Mouse (Mus musculus): ENCODE data around the gene Aff4. TPM values are rescaled to one million over a fixed set of nuclear protein-coding genes. Genes with fewer than 3 reads are reported as not detected.

Gene Aff4
- total RNA-seq, 1 experiment from 2014 or later: 183 TPM

Other genes starting within 250 kb of the Aff4 start
- gene Hspa4, start 50.4 kb upstream of the Aff4 start, total RNA-seq (2017): 190 and 223 TPM in 2 replicates
- gene Zcchc10, start 26.2 kb upstream of the Aff4 start, total RNA-seq (2017): 4.7 and 7.3 TPM in 2 replicates
- not detected in 2 replicates for gene Leap2, start 72.3 kb downstream of the Aff4 start, total RNA-seq (2017)
- 14.4 and 16.3 TPM in 2 replicates for gene Uqcrq, start 80.0 kb downstream of the Aff4 start, total RNA-seq (2017)
- not detected in 2 replicates for gene Gdf9, start 80.2 kb downstream of the Aff4 start, total RNA-seq (2017)
- gene Gm10447, start 106.3 kb downstream of the Aff4 start, total RNA-seq (2017): not detected in 2 replicates
- not detected in 2 replicates for gene Shroom1, start 106.4 kb downstream of the Aff4 start, total RNA-seq (2017)
- gene Gm9837, start 119.6 kb downstream of the Aff4 start, total RNA-seq (2017): not detected in 2 replicates
- gene Gm9945, start 129.3 kb downstream of the Aff4 start, total RNA-seq (2017): not detected in 2 replicates
- not detected in 2 replicates for gene Sowaha, start 129.4 kb downstream of the Aff4 start, total RNA-seq (2017)
- 0.47 and 0.86 TPM in 2 replicates for gene Sept8, start 168.4 kb downstream of the Aff4 start, total RNA-seq (2017)
- gene Kif3a, start 216.5 kb downstream of the Aff4 start, total RNA-seq (2017): 4.3 and 4.9 TPM in 2 replicates

Data from neutrophil, adult 5-6 weeks (primary cell).